Mouse (Mus musculus): ENCODE measurements around the gene Bcl11b.
A peak's percentile ranks its signal among the peaks of the same experiment; 100 is the strongest.

DNA sequence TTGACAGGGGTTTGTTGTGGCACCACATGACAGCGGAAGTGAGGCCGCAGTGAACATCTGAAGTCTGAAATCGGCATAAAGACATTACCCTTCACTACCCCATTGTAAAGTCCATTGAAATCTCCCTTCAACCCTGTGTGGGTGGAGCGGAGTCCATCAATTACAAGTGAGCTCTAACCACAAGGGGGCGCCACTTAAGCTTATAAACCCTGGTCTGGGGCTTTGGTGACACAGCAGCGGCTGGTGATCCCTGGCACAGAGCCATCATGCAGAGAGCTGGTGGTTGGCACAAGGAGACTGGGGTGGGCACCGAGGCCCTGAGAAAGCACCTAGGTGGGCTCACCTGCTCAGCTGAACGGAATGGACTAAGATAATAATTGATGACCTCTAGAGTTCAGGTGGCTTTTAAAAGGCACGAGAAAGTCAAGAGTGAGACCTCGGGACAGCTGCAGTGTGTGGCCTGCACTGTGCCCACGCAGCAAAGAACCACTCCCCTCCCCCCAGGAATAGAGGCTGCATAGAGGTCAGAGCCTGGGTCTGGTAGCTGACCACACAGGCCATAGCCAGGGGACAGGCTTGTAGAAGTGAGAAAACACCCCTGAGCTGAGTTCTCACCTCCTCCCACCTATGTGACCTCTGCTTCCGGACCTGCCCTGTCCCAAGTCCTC is 38.3 kb upstream of the Bcl11b start:
- peak; percentile 45 for TF ChIP-seq CTCF (IDR thresholded peaks at IDR 0.05; ENCODE audit: extremely low read depth, insufficient read depth, low read length)
- TF ChIP-seq POLR2A (IDR thresholded peaks at IDR 0.05; ENCODE audit: extremely low read depth, insufficient read depth, low read length): no peak
